Mouse (Mus musculus): Measurements from ENCODE around the gene Camta2. TPM values are rescaled to one million over a fixed set of nuclear protein-coding genes. Genes with fewer than 3 reads are reported as not detected.
A peak's percentile ranks its signal among the peaks of the same experiment; 100 is the strongest.

Camta2 gene
- polyA plus RNA-seq, 1 experiment from 2014 or later: 14.4 TPM

DNA sequence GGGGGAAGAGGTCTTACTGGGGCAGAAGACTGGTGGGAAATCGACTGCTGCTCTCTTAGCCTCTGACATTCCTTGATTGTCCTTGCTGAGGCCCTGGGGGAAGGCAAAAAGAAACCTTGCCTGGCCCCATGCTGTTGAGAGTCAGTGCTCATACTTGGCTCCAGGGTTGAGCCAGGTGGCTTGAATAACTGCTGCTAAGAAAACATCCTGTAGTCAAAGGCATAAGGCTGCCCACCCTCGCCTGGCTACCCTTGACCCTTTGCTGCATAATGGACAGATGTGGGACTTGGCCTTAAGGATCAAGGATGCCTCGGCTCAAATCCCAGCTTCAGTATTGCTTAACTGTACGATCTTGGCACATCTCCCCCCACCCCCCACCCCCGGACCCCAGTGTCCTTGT, 30.6 kb upstream of the Camta2 start:
- Histone ChIP-seq H3K9ac (ENCODE audit: low read depth, low read length) (no peak overlapping the region), H3K27me3 (ENCODE audit: control insufficient read depth, insufficient read depth, low read length) (no peaks in the 10 kb centered on the region), H3K36me3 (ENCODE audit: control insufficient read depth, insufficient read depth, low read length) (peaks cover 25% of the 10 kb centered on the region), H3K4me1 (ENCODE audit: control insufficient read depth, insufficient read depth, low read length) (no peaks in the 10 kb centered on the region; the same call in 1 of the 2 replicates), H3K4me3 (ENCODE audit: low read depth, low read length) (no peak overlapping the region), H3K9me3 (replicated peaks; ENCODE audit: control insufficient read depth, low read length) (no peaks in the 10 kb centered on the region), H3K27ac (ENCODE audit: low read depth, low read length) (no peak overlapping the region), H3K4me2 (no peak overlapping the region)
- 77% methylated on average over 5 of the region's 5 CpGs for WGBS (ENCODE audit: insufficient replicate concordance)
- no peak for ATAC-seq (replicated peaks; ENCODE audit: insufficient number of reproducible peaks, low FRiP score, low TSS enrichment)

DNA sequence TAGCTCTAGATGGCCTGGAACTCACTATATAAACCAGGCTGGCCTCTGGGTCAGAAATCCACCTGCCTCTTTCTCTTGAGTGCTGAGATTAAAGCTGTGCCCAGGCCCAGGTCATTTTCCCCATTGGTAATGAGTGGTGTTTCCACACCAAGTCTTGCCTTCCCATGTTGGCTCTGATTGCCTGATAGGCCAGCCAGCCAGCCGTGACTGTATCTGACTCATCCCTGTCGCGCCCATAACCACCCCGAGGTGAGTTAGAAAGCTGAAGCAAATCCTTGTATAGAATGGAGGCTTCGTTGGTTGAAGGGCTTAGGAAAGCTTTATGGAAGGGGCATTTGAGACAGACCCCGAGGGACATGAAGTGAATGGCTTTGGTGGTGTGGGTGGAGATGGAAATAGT, 27.9 kb upstream of the Camta2 start:
- Histone ChIP-seq H3K27me3 (ENCODE audit: control insufficient read depth, insufficient read depth, low read length) (no peaks in the 10 kb centered on the region), H3K27ac (ENCODE audit: low read depth, low read length) (no peak overlapping the region), H3K36me3 (ENCODE audit: control insufficient read depth, insufficient read depth, low read length) (peaks cover 33% of the 10 kb centered on the region), H3K4me1 (ENCODE audit: control insufficient read depth, insufficient read depth, low read length) (no peaks in the 10 kb centered on the region; the same call in 1 of the 2 replicates), H3K9me3 (replicated peaks; ENCODE audit: control insufficient read depth, low read length) (no peaks in the 10 kb centered on the region), H3K4me2 (no peak overlapping the region), H3K4me3 (ENCODE audit: low read depth, low read length) (no peak overlapping the region), H3K9ac (ENCODE audit: low read depth, low read length) (no peak overlapping the region)
- ATAC-seq (replicated peaks; ENCODE audit: insufficient number of reproducible peaks, low FRiP score, low TSS enrichment): no peak
- 88% methylated on average over 6 of the region's 6 CpGs for WGBS (ENCODE audit: insufficient replicate concordance)

GRCm38 (mm10) chr11:70713222-70713621, 25.3 kb upstream of the Camta2 start:
- H3K4me2 ChIP-seq: no peak overlapping the region
- H3K4me3 ChIP-seq (ENCODE audit: low read depth, low read length): no peak overlapping the region
- no peak for ATAC-seq (replicated peaks; ENCODE audit: insufficient number of reproducible peaks, low FRiP score, low TSS enrichment)
- H3K9me3 ChIP-seq (replicated peaks; ENCODE audit: control insufficient read depth, low read length): no peaks in the 10 kb centered on the region
- H3K36me3 ChIP-seq (ENCODE audit: control insufficient read depth, insufficient read depth, low read length): peaks cover 38% of the 10 kb centered on the region
- no peaks in the 10 kb centered on the region for H3K4me1 ChIP-seq (ENCODE audit: control insufficient read depth, insufficient read depth, low read length)
- no peaks in the 10 kb centered on the region for H3K27me3 ChIP-seq (ENCODE audit: control insufficient read depth, insufficient read depth, low read length)
- H3K9ac ChIP-seq (ENCODE audit: low read depth, low read length): no peak overlapping the region
- 81% methylated on average over 6 of the region's 6 CpGs for WGBS (ENCODE audit: insufficient replicate concordance)
- no peak overlapping the region for H3K27ac ChIP-seq (ENCODE audit: low read depth, low read length)

GRCm38 (mm10) chr11:70711026-70711425, 23.1 kb upstream of the Camta2 start:
- WGBS (ENCODE audit: insufficient replicate concordance): 88% methylated on average over 10 of the region's 10 CpGs
- ATAC-seq (replicated peaks; ENCODE audit: insufficient number of reproducible peaks, low FRiP score, low TSS enrichment): no peak

GRCm38 (mm10) chr11:70706127-70706526, 18.2 kb upstream of the Camta2 start:
- H3K27me3 ChIP-seq (ENCODE audit: control insufficient read depth, insufficient read depth, low read length): no peaks in the 10 kb centered on the region
- H3K36me3 ChIP-seq (ENCODE audit: control insufficient read depth, insufficient read depth, low read length): peaks cover 49% of the 10 kb centered on the region
- no peak for ATAC-seq (replicated peaks; ENCODE audit: insufficient number of reproducible peaks, low FRiP score, low TSS enrichment)

More at GRCm38 (mm10) chr11:70711026-70711425, 23.1 kb upstream of the Camta2 start:
- Histone ChIP-seq H3K9me3 (replicated peaks; ENCODE audit: control insufficient read depth, low read length) (no peaks in the 10 kb centered on the region), H3K4me1 (ENCODE audit: control insufficient read depth, insufficient read depth, low read length) (no peaks in the 10 kb centered on the region), H3K27ac (ENCODE audit: low read depth, low read length) (no peak overlapping the region), H3K9ac (ENCODE audit: low read depth, low read length) (no peak overlapping the region), H3K4me3 (ENCODE audit: low read depth, low read length) (no peak overlapping the region), H3K27me3 (ENCODE audit: control insufficient read depth, insufficient read depth, low read length) (no peaks in the 10 kb centered on the region), H3K4me2 (no peak overlapping the region), H3K36me3 (ENCODE audit: control insufficient read depth, insufficient read depth, low read length) (peaks cover 40% of the 10 kb centered on the region)

GRCm38 (mm10) chr11:70702781-70703180, 14.9 kb upstream of the Camta2 start:
- H3K27ac ChIP-seq (ENCODE audit: low read depth, low read length): peak overlapping the region; percentile 94
- ATAC-seq (replicated peaks; ENCODE audit: insufficient number of reproducible peaks, low FRiP score, low TSS enrichment): no peak
- H3K4me2 ChIP-seq: peak overlapping the region; percentile 92
- H3K9ac ChIP-seq (ENCODE audit: low read depth, low read length): peak overlapping the region; percentile 95
- no peaks in the 10 kb centered on the region for H3K27me3 ChIP-seq (ENCODE audit: control insufficient read depth, insufficient read depth, low read length)
- WGBS (ENCODE audit: insufficient replicate concordance): 57% methylated on average over 6 of the region's 6 CpGs
- peaks cover 20% of the 10 kb centered on the region for H3K4me1 ChIP-seq (ENCODE audit: control insufficient read depth, insufficient read depth, low read length)
- no peaks in the 10 kb centered on the region for H3K9me3 ChIP-seq (replicated peaks; ENCODE audit: control insufficient read depth, low read length)
- H3K4me3 ChIP-seq (ENCODE audit: low read depth, low read length): no peak overlapping the region
- H3K36me3 ChIP-seq (ENCODE audit: control insufficient read depth, insufficient read depth, low read length): peaks cover 25% of the 10 kb centered on the region

More at GRCm38 (mm10) chr11:70706127-70706526, 18.2 kb upstream of the Camta2 start:
- H3K9me3 ChIP-seq (replicated peaks; ENCODE audit: control insufficient read depth, low read length): no peaks in the 10 kb centered on the region
- no peak overlapping the region for H3K4me2 ChIP-seq
- H3K4me1 ChIP-seq (ENCODE audit: control insufficient read depth, insufficient read depth, low read length): peaks cover 17% of the 10 kb centered on the region
- H3K27ac ChIP-seq (ENCODE audit: low read depth, low read length): no peak overlapping the region
- no peak overlapping the region for H3K4me3 ChIP-seq (ENCODE audit: low read depth, low read length)
- WGBS (ENCODE audit: insufficient replicate concordance): 77% methylated on average over 3 of the region's 3 CpGs
- no peak overlapping the region for H3K9ac ChIP-seq (ENCODE audit: low read depth, low read length)

DNA sequence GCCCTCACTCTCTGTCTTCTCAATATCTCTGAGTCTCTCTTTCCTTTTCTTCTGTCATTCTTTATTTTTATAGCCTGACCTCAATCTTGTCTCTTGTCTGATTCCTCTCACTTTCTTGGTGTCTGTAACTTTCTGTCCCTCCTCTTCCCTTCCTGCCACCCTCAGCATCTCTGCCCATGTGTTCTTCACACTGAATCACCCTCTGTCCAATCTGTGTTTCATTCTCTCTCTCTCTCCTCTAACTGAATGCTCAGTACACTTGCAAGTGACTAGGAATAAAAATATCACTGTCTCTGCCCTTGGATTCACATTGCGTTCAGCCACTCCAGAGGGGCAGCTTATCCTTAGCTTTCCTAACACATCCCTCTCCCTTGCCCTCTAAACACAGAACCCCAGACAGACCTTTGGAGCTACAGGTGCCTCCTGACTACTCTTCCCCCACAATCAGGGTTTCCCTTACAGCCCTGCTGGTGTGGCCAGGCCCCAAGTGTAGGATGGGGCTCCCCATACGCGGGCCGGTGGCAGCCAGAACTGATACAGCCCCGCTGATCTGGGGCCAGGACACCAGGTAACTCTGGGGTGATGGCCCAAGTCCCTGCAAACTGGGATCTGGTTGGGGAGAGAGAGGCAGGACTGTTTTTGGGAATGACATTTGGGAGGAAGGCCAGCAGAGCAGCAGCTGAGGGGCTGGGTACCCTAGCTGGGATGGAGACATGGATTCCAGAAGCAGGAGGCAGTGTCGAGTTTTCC, 14.3 kb upstream of the Camta2 start:
- peak overlapping the region; percentile 92 for H3K4me3 ChIP-seq (ENCODE audit: low read depth, low read length)
- H3K36me3 ChIP-seq (ENCODE audit: control insufficient read depth, insufficient read depth, low read length): peaks cover 21% of the 10 kb centered on the region
- H3K9ac ChIP-seq (ENCODE audit: low read depth, low read length): peak overlapping the region; percentile 95
- peaks cover 20% of the 10 kb centered on the region for H3K4me1 ChIP-seq (ENCODE audit: control insufficient read depth, insufficient read depth, low read length)
- peak overlapping the region; percentile 92 for H3K4me2 ChIP-seq
- ATAC-seq (replicated peaks; ENCODE audit: insufficient number of reproducible peaks, low FRiP score, low TSS enrichment): no peak
- peak overlapping the region; percentile 94 for H3K27ac ChIP-seq (ENCODE audit: low read depth, low read length)
- WGBS (ENCODE audit: insufficient replicate concordance): 64% methylated on average over 6 of the region's 6 CpGs
- no peaks in the 10 kb centered on the region for H3K9me3 ChIP-seq (replicated peaks; ENCODE audit: control insufficient read depth, low read length)
- no peaks in the 10 kb centered on the region for H3K27me3 ChIP-seq (ENCODE audit: control insufficient read depth, insufficient read depth, low read length)

- WGBS (ENCODE audit: insufficient replicate concordance): 11% methylated on average over 10 of the region's 10 CpGs
- ATAC-seq (replicated peaks; ENCODE audit: insufficient number of reproducible peaks, low FRiP score, low TSS enrichment): no peak
- Histone ChIP-seq H3K9me3 (replicated peaks; ENCODE audit: control insufficient read depth, low read length) (no peaks in the 10 kb centered on the region), H3K4me3 (ENCODE audit: low read depth, low read length) (peak overlapping the region; percentile 92), H3K27me3 (ENCODE audit: control insufficient read depth, insufficient read depth, low read length) (no peaks in the 10 kb centered on the region), H3K4me1 (ENCODE audit: control insufficient read depth, insufficient read depth, low read length) (peaks cover 20% of the 10 kb centered on the region), H3K9ac (ENCODE audit: low read depth, low read length) (peak overlapping the region; percentile 95), H3K36me3 (ENCODE audit: control insufficient read depth, insufficient read depth, low read length) (peaks cover 21% of the 10 kb centered on the region), H3K27ac (ENCODE audit: low read depth, low read length) (peak overlapping the region; percentile 94), H3K4me2 (peak overlapping the region; percentile 92)
These were observed 13.5 kb upstream of the Camta2 start for GRCm38 (mm10) chr11:70701221-70701955.

Data from heart, embryonic 11.5 days (tissue).